Mouse (Mus musculus): ENCODE data around the gene Gucy2d. TPM values are rescaled to one million over a fixed set of nuclear protein-coding genes. Genes with fewer than 3 reads are reported as not detected.

The Gucy2d gene
- polyA plus RNA-seq, 1 experiment from 2014 or later, result not detected

DNA sequence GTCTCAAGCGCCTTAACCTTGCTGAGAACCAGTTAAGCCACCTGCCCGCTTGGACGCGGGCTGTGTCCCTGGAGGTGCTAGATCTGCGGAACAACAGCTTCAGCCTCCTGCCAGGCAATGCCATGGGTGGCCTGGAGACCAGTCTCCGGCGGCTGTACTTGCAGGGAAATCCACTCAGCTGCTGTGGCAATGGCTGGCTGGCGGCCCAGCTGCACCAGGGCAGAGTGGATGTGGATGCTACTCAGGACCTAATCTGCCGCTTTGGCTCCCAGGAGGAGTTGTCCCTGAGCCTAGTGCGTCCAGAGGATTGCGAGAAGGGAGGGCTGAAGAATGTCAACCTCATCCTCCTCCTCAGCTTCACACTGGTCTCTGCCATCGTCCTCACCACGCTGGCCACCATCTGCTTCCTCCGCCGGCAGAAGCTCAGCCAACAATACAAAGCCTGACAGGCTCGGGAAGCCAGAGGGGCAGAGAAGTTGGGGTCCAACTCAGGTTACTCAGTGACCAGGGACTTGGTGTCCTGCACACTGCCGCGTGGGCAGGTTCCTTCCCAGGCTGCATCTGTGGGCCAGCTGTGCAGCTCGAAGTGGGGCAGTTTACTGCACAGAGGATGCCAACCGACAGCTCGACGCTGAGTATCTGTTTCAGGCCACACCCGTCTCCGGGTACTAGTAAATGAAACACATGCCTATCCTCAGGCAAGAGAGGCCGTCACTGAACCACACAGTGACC lies 59.5 kb downstream of the Gucy2d start:
- Histone ChIP-seq H3K36me3 (ENCODE audit: control insufficient read depth, insufficient read depth, low read length) (no peaks in the 10 kb centered on the region), H3K27ac (ENCODE audit: low read depth, low read length) (no peak overlapping the region), H3K4me3 (ENCODE audit: low read depth, low read length) (no peak overlapping the region), H3K4me1 (ENCODE audit: control insufficient read depth, insufficient read depth, low read length) (peaks cover 3% of the 10 kb centered on the region; the same call in 1 of the 2 replicates), H3K4me2 (no peak overlapping the region), H3K27me3 (ENCODE audit: control insufficient read depth, insufficient read depth, low read length) (no peaks in the 10 kb centered on the region), H3K9me3 (ENCODE audit: control insufficient read depth, low read length) (no peaks in the 10 kb centered on the region), H3K9ac (ENCODE audit: low read length) (no peak overlapping the region)
- DNase-seq (ENCODE audit: low spot score, missing footprints) (no peak), ATAC-seq (ENCODE audit: low FRiP score) (no peak)
- WGBS, result 83% methylated on average over 25 of the region's 25 CpGs

DNA sequence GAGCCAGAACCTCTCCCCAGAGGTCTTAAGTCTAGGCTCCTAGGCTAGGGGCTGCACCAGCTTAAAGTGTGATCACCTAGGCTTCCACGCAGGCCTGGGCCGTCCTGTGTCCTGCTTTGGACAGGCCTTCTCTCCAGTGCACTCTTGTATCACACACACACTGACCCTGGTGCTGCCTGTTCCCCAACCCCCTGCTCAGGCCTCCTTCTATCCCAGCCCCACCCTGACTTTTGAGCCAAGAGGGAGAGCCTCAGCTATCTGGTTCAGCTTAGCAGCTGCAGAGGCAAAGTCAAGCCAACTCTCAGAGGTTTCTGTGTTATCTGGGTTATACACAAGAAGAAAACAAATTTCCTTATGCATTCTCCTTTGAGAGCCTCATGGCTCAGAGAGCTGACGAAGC lies 60.3 kb downstream of the Gucy2d start:
- Histone ChIP-seq H3K9me3 (ENCODE audit: control insufficient read depth, low read length) (no peaks in the 10 kb centered on the region), H3K27me3 (ENCODE audit: control insufficient read depth, insufficient read depth, low read length) (no peaks in the 10 kb centered on the region), H3K4me1 (ENCODE audit: control insufficient read depth, insufficient read depth, low read length) (peaks cover 3% of the 10 kb centered on the region; the same call in 1 of the 2 replicates), H3K27ac (ENCODE audit: low read depth, low read length) (no peak overlapping the region), H3K4me2 (no peak overlapping the region), H3K4me3 (ENCODE audit: low read depth, low read length) (no peak overlapping the region), H3K9ac (ENCODE audit: low read length) (no peak overlapping the region), H3K36me3 (ENCODE audit: control insufficient read depth, insufficient read depth, low read length) (no peaks in the 10 kb centered on the region)
- no peak for ATAC-seq (ENCODE audit: low FRiP score)
- no peak for DNase-seq (ENCODE audit: low spot score, missing footprints)
- WGBS, result 83% methylated on average over 3 of the region's 3 CpGs

DNA sequence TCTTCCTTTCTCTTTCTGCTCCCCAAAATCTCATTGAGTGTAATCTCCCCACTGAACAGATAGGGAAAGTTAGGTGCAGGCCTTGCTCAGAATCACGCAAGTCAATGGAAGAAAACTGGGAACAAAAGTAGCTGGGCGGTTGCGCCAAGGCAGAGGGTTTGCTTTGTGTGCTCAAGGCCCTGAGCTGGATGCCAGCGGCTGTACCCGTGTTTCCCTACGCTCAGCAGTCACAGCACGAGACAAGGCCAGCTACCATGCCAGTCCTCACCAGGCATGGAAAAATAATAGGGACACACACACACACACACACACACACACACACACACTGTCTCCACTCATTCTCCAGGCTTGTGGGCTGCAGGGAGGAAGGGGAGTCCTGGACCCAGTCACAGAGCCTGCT lies 60.9 kb downstream of the Gucy2d start:
- WGBS, result 89% methylated on average over 7 of the region's 7 CpGs
- Histone ChIP-seq H3K36me3 (ENCODE audit: control insufficient read depth, insufficient read depth, low read length) (no peaks in the 10 kb centered on the region), H3K27ac (ENCODE audit: low read depth, low read length) (no peak overlapping the region)

DNA sequence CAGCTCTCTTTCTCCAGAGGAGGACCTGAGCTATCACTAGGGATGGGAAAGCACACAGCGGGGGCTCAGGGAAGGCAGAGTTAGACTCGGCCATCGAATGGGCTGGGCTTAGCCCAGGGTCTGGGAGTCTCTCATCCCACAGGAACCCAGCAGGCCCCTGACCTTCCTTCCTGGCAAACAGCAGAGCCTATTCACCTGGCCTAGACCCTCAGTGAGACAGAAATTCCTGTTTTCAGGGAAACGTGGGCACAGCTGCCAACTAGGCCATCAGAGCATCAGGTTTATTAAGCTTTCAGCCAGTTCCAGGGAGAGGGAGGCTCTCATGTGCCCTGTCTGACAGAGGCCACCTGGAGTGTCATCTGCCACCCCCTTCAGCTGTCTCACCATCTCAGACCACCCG lies 62.7 kb downstream of the Gucy2d start:
- no peak for DNase-seq (ENCODE audit: low spot score, missing footprints)
- H3K4me2 ChIP-seq, result no peak overlapping the region
- H3K27me3 ChIP-seq (ENCODE audit: control insufficient read depth, insufficient read depth, low read length), result no peaks in the 10 kb centered on the region
- peaks cover 3% of the 10 kb centered on the region; the same call in 1 of the 2 replicates for H3K4me1 ChIP-seq (ENCODE audit: control insufficient read depth, insufficient read depth, low read length)
- no peaks in the 10 kb centered on the region for H3K36me3 ChIP-seq (ENCODE audit: control insufficient read depth, insufficient read depth, low read length)
- H3K4me3 ChIP-seq (ENCODE audit: low read depth, low read length), result no peak overlapping the region
- no peaks in the 10 kb centered on the region for H3K9me3 ChIP-seq (ENCODE audit: control insufficient read depth, low read length)
- no peak overlapping the region for H3K27ac ChIP-seq (ENCODE audit: low read depth, low read length)
- no peak for ATAC-seq (ENCODE audit: low FRiP score)
- H3K9ac ChIP-seq (ENCODE audit: low read length), result no peak overlapping the region
- 26% methylated on average over 5 of the region's 5 CpGs for WGBS

More for the DNA sequence above, 60.9 kb downstream of the Gucy2d start:
- no peaks in the 10 kb centered on the region for H3K27me3 ChIP-seq (ENCODE audit: control insufficient read depth, insufficient read depth, low read length)
- no peak overlapping the region for H3K9ac ChIP-seq (ENCODE audit: low read length)
- H3K4me1 ChIP-seq (ENCODE audit: control insufficient read depth, insufficient read depth, low read length), result peaks cover 3% of the 10 kb centered on the region; the same call in 1 of the 2 replicates
- H3K9me3 ChIP-seq (ENCODE audit: control insufficient read depth, low read length), result no peaks in the 10 kb centered on the region
- H3K4me3 ChIP-seq (ENCODE audit: low read depth, low read length), result no peak overlapping the region
- DNase-seq (ENCODE audit: low spot score, missing footprints) (no peak), ATAC-seq (ENCODE audit: low FRiP score) (no peak)
- no peak overlapping the region for H3K4me2 ChIP-seq

DNA sequence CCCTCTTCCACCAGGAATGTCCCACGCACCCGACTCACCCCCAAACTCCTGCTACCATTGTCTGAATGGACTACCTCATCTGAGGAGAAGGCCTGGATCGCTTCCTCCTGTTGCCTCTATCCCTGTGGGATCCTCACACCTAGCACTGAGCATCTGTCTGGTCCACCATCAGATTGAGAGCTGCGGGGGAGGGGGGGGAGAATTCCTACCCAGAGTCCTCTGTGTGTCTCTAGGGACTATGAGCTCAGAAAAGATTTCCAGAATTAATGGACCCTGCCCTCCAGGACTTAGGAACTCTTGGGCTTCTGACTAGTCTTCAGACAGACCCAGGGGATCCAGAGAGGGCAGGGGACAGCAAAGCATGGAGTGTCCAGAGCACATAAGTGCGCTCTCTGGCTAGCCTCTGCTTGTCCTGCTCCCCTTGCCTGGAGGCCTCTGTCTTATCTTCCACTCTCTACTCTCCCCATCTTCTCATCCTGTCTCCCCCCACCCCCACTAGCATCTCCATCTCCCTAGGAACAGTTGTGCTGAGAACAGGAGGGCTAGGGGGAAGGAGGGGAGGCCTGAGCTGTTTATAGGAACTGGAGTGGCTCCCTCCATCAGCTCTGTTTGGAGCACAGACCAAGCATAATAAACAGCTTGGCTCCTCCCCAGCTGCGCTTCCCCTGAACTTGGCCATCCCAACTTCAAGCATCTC lies 63.9 kb downstream of the Gucy2d start:
- no peaks in the 10 kb centered on the region for H3K9me3 ChIP-seq (ENCODE audit: control insufficient read depth, low read length)
- DNase-seq (ENCODE audit: low spot score, missing footprints), result no peak
- H3K4me1 ChIP-seq (ENCODE audit: control insufficient read depth, insufficient read depth, low read length), result peaks cover 3% of the 10 kb centered on the region; the same call in 1 of the 2 replicates
- 71% methylated on average over 6 of the region's 6 CpGs for whole genome bisulfite sequencing
- H3K9ac ChIP-seq (ENCODE audit: low read length), result no peak overlapping the region
- no peak overlapping the region for H3K4me2 ChIP-seq
- no peak overlapping the region for H3K27ac ChIP-seq (ENCODE audit: low read depth, low read length)
- H3K27me3 ChIP-seq (ENCODE audit: control insufficient read depth, insufficient read depth, low read length), result no peaks in the 10 kb centered on the region
- ATAC-seq (ENCODE audit: low FRiP score), result no peak
- H3K36me3 ChIP-seq (ENCODE audit: control insufficient read depth, insufficient read depth, low read length), result no peaks in the 10 kb centered on the region
- H3K4me3 ChIP-seq (ENCODE audit: low read depth, low read length), result no peak overlapping the region

DNA sequence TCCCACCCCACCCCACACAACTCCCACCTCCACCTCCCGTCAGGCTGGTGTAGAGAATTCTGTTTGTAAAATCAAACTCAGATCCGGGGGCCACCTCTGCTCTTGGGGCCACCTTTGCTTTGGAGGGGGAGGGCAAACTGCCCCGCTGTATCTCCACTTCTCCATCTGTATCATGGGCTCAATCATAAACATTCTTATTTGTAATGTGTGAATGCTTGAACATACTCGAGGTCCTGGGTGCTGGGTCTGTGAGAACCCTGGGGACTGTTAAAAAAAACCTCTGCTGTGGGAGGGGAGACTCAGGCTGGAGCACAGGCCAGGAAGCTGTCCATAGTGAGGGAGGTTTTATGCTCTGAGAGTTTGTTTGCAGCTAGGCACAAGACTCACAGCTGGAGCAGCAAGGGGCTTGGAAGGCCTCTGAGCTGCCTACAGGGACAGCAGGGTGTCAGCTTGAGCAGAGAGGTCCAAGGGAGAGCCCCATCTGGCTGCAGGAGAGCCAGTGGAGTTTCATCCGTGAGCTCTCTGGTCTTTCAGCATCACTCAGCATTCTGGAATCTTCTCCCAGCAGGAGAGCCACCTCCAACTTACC lies 64.6 kb downstream of the Gucy2d start:
- H3K9me3 ChIP-seq (ENCODE audit: control insufficient read depth, low read length), result no peaks in the 10 kb centered on the region
- H3K9ac ChIP-seq (ENCODE audit: low read length), result no peak overlapping the region
- H3K4me3 ChIP-seq (ENCODE audit: low read depth, low read length), result no peak overlapping the region
- ATAC-seq (ENCODE audit: low FRiP score), result no peak
- DNase-seq (ENCODE audit: low spot score, missing footprints), result peak; percentile 81
- WGBS, result 41% methylated on average over 5 of the region's 5 CpGs
- no peaks in the 10 kb centered on the region for H3K36me3 ChIP-seq (ENCODE audit: control insufficient read depth, insufficient read depth, low read length)
- H3K4me1 ChIP-seq (ENCODE audit: control insufficient read depth, insufficient read depth, low read length), result peaks cover 3% of the 10 kb centered on the region; the same call in 1 of the 2 replicates
- H3K4me2 ChIP-seq, result no peak overlapping the region
- no peak overlapping the region for H3K27ac ChIP-seq (ENCODE audit: low read depth, low read length)
- no peaks in the 10 kb centered on the region for H3K27me3 ChIP-seq (ENCODE audit: control insufficient read depth, insufficient read depth, low read length)

DNA sequence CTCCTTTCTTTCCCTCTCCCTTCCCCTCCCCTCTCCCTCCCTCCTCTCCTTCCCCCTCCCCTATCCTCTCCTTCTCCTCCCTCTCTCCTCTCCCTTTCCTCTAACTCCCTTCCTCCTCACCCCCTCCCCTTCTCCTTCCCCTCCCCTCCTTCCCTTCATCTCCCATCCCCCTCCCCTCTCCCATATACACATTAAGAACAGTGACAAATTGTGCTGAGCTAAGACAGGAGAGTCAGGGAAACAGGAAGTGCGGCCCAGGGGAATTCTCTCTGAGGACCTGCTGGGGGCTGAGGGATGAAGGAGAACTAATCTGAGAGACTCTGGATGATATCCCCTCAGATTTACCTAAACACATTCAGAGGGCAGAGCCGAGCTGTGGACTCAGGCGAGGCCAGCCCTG lies 65.4 kb downstream of the Gucy2d start:
- H3K36me3 ChIP-seq (ENCODE audit: control insufficient read depth, insufficient read depth, low read length), result no peaks in the 10 kb centered on the region
- H3K9me3 ChIP-seq (ENCODE audit: control insufficient read depth, low read length), result no peaks in the 10 kb centered on the region
- ATAC-seq (ENCODE audit: low FRiP score) (no peak), DNase-seq (ENCODE audit: low spot score, missing footprints) (peak; percentile 80)
- H3K4me1 ChIP-seq (ENCODE audit: control insufficient read depth, insufficient read depth, low read length), result peaks cover 3% of the 10 kb centered on the region; the same call in 1 of the 2 replicates
- 22% methylated on average over 3 of the region's 3 CpGs for WGBS
- no peak overlapping the region for H3K4me3 ChIP-seq (ENCODE audit: low read depth, low read length)
- H3K9ac ChIP-seq (ENCODE audit: low read length), result no peak overlapping the region
- H3K27ac ChIP-seq (ENCODE audit: low read depth, low read length), result no peak overlapping the region
- H3K27me3 ChIP-seq (ENCODE audit: control insufficient read depth, insufficient read depth, low read length), result no peaks in the 10 kb centered on the region
- H3K4me2 ChIP-seq, result no peak overlapping the region

DNA sequence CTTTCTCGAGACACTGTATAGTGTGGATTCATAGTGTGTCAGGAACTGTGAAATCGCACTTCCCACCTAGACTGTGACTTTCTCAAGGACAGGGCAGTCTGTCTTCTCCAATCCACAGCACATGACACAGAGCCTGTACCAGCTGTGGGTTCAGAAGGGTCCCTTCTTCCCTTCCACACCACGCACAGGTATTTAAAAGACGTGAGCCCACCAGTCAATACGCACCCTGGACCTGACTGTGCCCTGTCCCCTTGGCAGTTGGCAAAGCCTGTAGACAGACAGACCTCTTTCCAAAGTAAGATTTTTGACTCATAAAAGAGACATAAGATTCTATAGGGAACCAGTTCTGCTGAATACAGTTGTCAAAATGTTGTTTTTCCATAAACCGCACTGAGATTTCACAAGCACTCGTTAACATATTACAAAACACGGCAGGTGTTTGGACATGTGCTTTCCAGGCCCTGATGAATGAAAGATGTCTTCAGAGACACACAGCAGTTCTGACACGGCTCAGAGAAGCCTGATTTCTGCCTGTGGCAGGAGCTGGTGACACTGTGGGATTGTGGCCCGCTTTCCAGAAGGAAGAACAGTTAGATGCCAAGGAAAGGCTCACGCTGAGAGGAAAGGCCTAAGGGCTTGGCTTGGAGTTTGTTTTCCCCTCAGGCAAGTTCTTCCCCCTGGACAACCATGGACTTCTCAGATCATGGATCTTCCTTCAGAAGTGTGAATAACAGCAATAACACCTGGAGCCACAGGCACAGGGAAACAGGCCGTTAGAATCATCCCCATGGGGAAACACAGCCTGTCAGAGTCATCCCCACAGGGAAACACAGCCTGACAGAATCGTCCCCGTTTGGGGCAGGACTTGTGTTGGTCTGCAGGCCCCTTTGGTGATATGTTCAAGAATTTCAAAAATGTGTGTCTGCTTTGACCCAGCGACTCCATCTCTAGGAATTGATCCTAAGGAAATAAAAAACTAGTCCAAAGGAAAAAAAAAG lies 71.0 kb downstream of the Gucy2d start:
- no peak overlapping the region for H3K9ac ChIP-seq (ENCODE audit: low read length)
- ATAC-seq (ENCODE audit: low FRiP score) (no peak), DNase-seq (ENCODE audit: low spot score, missing footprints) (peak; percentile 72)
- no peaks in the 10 kb centered on the region for H3K9me3 ChIP-seq (ENCODE audit: control insufficient read depth, low read length)
- no peak overlapping the region for H3K4me3 ChIP-seq (ENCODE audit: low read depth, low read length)
- no peaks in the 10 kb centered on the region for H3K36me3 ChIP-seq (ENCODE audit: control insufficient read depth, insufficient read depth, low read length)
- WGBS, result 74% methylated on average over 15 of the region's 15 CpGs
- H3K4me2 ChIP-seq, result no peak overlapping the region
- H3K27me3 ChIP-seq (ENCODE audit: control insufficient read depth, insufficient read depth, low read length), result no peaks in the 10 kb centered on the region
- H3K27ac ChIP-seq (ENCODE audit: low read depth, low read length), result no peak overlapping the region
- no peaks in the 10 kb centered on the region for H3K4me1 ChIP-seq (ENCODE audit: control insufficient read depth, insufficient read depth, low read length)

All from midbrain, embryonic 11.5 days (tissue).